Mouse (Mus musculus) cerebellum, adult 2 months (tissue): ENCODE data around the gene Fgfr3. TPM values are rescaled to one million over a fixed set of nuclear protein-coding genes. Genes with fewer than 3 reads are reported as not detected.

Experiments used
- DNase-seq, 2 experiments: peaks; one replicate each; pipeline ENCODE4 v3.0.0; 2021
- H3K27ac ChIP-seq: fragments of 200-500 bp; 2 replicates; pipeline ENCODE4 v1.5.1; 2012; ENCODE audit warnings: low read length, control low read depth, inconsistent platforms; ENCODE audit not compliant: insufficient read depth
- H3K27me3 ChIP-seq: fragments of 200-500 bp; 2 replicates; pipeline ENCODE4 v1.6.1; 2012; ENCODE audit warnings: inconsistent platforms, mild to moderate bottlenecking, low read length, moderate library complexity; ENCODE audit not compliant: control insufficient read depth, insufficient read depth
- H3K4me1 ChIP-seq: fragments of 200-500 bp; 2 replicates; pipeline ENCODE4 v1.6.1; 2011; ENCODE audit warnings: low read length; ENCODE audit not compliant: control insufficient read depth, insufficient read depth
- H3K4me3 ChIP-seq: fragments of 200-500 bp; replicated peaks from 2 replicates; pipeline ENCODE3; 2011; ENCODE audit warnings: mild to moderate bottlenecking, low read depth, low read length, control low read depth; ENCODE audit not compliant: insufficient read depth
- CTCF ChIP-seq: fragments of 200-500 bp; IDR thresholded peaks from 2 replicates; pipeline ENCODE4 v1.5.1; 2011; ENCODE audit warnings: low read depth, mild to moderate bottlenecking, control low read depth, low read length, moderate library complexity, borderline replicate concordance; ENCODE audit not compliant: insufficient read depth
- POLR2A ChIP-seq: fragments of 200-500 bp; IDR thresholded peaks from 2 replicates; pipeline ENCODE4 v1.6.1; 2011; ENCODE audit warnings: low read length, control low read depth, borderline replicate concordance; ENCODE audit not compliant: insufficient read depth
- WGBS: fragments of 180-500 bp; shearing (Covaris S2); methylation state at CpG from one replicate; pipeline ENCODE4 v1.1.7; 2018; 5-methylcytosine and 5-hydroxymethylcytosine counted together
- polyA plus RNA-seq: library from polyadenylated mRNA; depleted of rRNA; stranded (reverse); fragments of >200 nt; gene quantifications from 2 replicates; pipeline ENCODE4 v1.2.3, GENCODE M21; 2012

Gene Fgfr3
- polyA plus RNA-seq, 1 experiment: 147 TPM

DNA sequence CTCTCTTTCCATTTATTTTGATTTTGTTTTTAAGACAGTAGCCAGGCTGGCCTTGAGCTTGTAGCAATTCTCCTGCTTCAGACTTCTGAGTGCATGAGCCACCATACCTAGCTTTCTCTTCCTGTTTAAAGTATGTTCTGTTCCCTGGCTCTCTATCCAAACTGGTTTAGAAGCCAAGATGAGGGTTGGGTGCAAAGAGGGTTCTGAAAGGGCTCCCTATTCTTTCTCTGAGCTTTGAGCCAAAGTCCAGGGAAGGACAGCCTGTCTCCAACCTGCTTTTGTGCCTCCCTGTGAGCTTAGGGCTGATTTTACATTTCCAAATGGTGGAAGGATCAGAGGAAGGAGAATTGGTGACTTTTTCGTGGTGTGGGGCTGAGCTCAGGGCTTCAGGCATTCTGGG is 5.4 kb downstream of the Fgfr3 start:
- no peak for DNase-seq
- WGBS: 63% methylated on average over 1 of the region's 1 CpGs
- H3K27ac ChIP-seq: no peak overlapping the region

DNA sequence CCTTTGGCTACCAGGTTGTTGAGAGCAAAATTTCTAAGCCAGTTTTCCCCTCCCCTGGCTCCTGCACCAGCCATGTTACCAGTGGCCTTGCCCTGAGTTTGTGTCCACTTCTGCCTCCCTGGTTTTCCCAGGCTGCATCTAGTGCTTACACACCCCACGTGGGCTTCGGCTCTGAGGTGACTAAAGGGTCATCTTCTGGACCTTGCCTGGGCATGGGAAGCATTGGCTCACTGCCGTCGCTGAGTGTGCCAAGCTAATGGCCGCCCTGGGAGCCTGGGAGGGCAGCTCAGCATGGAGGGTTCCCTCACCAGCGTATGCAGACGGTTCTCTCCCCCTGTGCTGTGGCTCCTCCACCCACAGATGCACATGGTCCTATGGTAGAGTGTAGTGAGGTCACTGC is 7.4 kb downstream of the Fgfr3 start:
- no peak overlapping the region for H3K27ac ChIP-seq
- no peak for DNase-seq

More for the DNA sequence above, 5.4 kb downstream of the Fgfr3 start:
- Histone ChIP-seq H3K27me3 (peaks cover 6% of the 10 kb centered on the region; the same call in 1 of the 2 replicates), H3K4me3 (no peak overlapping the region), H3K4me1 (no peaks in the 10 kb centered on the region)
- no peak for TF ChIP-seq POLR2A
- no peak for TF ChIP-seq CTCF

DNA sequence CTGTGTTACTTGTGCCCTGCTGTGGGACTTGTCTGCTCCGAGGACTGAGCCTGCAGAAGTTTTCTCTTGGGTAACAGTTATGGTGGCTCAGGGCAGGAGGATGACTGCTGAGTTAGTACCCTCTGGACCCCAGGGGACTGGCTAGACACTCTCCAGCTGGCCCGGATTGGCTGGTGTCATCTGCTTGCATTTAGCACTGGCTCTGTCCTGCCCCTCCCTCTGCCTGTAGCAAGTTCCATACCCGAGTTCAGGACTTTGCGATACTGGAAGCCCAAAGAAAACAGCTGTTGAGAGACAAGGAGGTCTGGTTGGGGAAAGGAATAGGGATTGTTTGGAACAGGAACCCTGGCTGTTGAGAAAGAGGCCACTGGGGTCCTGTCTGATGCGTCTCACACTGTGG is 9.0 kb downstream of the Fgfr3 start:
- no peaks in the 10 kb centered on the region for H3K27me3 ChIP-seq
- no peak overlapping the region for H3K27ac ChIP-seq
- no peaks in the 10 kb centered on the region for H3K4me1 ChIP-seq
- no peak for DNase-seq
- no peak for TF ChIP-seq POLR2A
- H3K4me3 ChIP-seq: no peak overlapping the region
- 34% methylated on average over 5 of the region's 5 CpGs for WGBS

More for the DNA sequence above, 7.4 kb downstream of the Fgfr3 start:
- no peaks in the 10 kb centered on the region for H3K4me1 ChIP-seq
- 36% methylated on average over 7 of the region's 7 CpGs for WGBS
- H3K4me3 ChIP-seq: no peak overlapping the region
- TF ChIP-seq POLR2A (no peak), CTCF (no peak)
- peaks cover under 1% of the 10 kb centered on the region; the same call in 1 of the 2 replicates for H3K27me3 ChIP-seq

DNA sequence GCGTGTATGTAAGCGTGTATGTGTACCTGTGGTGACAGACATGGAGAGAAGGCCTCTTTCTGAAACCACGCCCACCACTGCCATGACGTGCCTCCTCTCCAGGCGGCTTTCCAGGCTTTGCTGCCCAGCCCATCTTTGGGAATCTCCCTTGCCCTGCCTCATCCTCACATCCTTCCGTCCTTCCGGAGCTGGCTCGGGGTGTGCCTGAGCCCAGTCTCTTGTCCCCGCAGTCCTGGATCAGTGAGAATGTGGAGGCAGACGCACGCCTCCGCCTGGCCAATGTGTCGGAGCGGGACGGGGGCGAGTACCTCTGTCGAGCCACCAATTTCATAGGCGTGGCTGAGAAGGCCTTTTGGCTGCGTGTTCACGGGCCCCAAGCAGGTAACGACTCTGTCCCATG is 9.6 kb downstream of the Fgfr3 start:
- H3K4me3 ChIP-seq: no peak overlapping the region
- TF ChIP-seq POLR2A (no peak), CTCF (no peak)
- 59% methylated on average over 21 of the region's 21 CpGs for WGBS
- no peaks in the 10 kb centered on the region for H3K4me1 ChIP-seq
- no peak overlapping the region for H3K27ac ChIP-seq
- H3K27me3 ChIP-seq: no peaks in the 10 kb centered on the region
- DNase-seq: no peak

DNA sequence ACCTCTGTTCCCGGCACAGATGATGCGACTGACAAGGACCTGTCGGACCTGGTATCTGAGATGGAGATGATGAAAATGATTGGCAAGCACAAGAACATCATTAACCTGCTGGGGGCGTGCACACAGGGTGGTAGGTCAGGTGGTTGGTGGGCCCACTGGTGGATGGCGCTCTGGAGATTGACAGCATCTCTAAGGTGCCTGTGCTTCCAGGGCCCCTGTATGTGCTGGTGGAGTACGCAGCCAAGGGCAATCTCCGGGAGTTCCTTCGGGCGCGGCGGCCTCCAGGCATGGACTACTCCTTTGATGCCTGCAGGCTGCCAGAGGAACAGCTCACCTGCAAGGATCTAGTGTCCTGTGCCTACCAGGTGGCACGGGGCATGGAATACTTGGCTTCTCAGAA is 12.4 kb downstream of the Fgfr3 start:
- H3K27me3 ChIP-seq: no peaks in the 10 kb centered on the region
- no peak for DNase-seq
- no peaks in the 10 kb centered on the region for H3K4me1 ChIP-seq
- 84% methylated on average over 12 of the region's 12 CpGs for WGBS
- H3K4me3 ChIP-seq: no peak overlapping the region
- TF ChIP-seq POLR2A: no peak
- TF ChIP-seq CTCF: no peak
- no peak overlapping the region for H3K27ac ChIP-seq

DNA sequence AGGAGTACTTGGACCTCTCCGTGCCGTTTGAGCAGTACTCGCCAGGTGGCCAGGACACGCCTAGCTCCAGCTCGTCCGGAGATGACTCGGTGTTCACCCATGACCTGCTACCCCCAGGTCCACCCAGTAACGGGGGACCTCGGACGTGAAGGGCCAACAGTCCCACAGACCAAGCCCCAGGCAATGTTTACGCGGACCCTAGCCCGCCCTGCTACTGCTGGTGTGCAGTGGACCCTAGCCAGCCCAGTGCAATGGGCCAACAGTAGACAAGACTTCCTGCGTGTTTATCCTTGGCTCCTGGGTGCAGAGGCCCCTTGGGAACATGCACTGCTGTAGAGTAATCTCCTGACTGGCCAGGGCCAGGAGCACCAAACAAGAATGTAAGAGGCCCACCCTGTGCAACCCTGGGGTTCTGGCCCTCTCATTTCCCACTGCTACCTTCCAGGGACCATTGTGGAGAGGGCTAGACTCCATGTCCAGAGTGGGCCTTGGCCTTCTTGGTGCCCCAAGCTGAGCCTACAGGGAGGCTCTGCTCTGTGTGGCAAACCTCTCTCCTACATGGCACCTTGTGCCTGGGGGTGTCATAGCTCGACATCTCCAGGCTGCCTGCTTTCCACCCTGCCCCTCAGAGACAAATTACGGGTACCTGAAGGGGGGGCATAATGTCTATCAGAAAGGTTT is 14.1 kb downstream of the Fgfr3 start:
- 81% methylated on average over 16 of the region's 16 CpGs for WGBS

DNA sequence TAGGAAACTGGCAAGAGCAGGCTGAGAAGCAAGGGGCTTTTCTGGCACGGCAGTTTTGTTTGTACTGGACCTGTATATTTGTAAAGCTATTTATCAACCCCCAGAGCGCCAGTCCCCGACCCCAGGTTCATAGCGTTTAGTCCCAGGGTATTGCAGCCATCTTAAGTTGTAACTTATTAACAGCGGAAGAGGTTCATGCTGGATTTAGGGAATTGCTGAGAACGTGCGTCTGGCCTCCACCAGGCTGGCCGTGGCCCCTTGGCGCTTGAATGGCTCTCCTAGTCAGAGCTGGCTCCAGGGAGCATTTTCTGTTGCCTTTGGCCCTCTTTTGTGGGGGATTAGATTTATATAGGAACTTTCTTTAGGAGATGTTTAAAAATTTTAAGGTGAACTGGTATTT is 14.8 kb downstream of the Fgfr3 start:
- Histone ChIP-seq H3K27ac (no peak overlapping the region), H3K27me3 (no peaks in the 10 kb centered on the region), H3K4me1 (no peaks in the 10 kb centered on the region), H3K4me3 (no peak overlapping the region)
- TF ChIP-seq POLR2A (no peak), CTCF (no peak)
- WGBS: 73% methylated on average over 9 of the region's 9 CpGs
- no peak for DNase-seq

More for the DNA sequence above, 14.1 kb downstream of the Fgfr3 start:
- no peak for DNase-seq
- Histone ChIP-seq H3K4me1 (no peaks in the 10 kb centered on the region), H3K4me3 (no peak overlapping the region), H3K27ac (no peak overlapping the region), H3K27me3 (no peaks in the 10 kb centered on the region)
- TF ChIP-seq POLR2A (no peak), CTCF (no peak)

DNA sequence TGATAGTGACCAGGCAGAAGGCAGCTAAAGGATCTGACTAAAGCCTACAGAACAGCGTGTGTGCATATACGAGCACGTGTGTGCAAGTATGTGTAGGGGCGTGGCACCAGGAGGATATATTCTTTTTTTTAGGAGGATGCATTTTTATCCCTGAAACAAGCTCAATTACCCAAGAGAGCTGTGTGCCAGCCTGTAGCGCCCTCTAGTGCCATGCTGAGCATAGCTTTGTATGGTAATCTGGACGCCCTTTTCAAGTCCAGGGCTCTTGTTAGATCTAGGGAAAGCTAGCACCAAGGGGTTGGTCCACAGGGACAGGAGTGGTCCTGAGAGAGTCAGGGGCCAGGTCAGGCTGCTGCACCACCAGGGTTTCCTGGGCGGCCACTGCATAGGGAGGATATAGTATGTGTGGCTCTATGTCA is 16.4 kb downstream of the Fgfr3 start:
- Histone ChIP-seq H3K4me3 (no peak overlapping the region), H3K4me1 (no peaks in the 10 kb centered on the region), H3K27ac (no peak overlapping the region), H3K27me3 (no peaks in the 10 kb centered on the region; the same call in 1 of the 2 replicates)
- peak; percentile 45 to 63 for DNase-seq
- WGBS: 14% methylated on average over 7 of the region's 7 CpGs
- TF ChIP-seq CTCF (peak; percentile 81), POLR2A (no peak)
